Mouse (Mus musculus) olfactory bulb, adult 2 months (tissue): ENCODE results near the gene Lrrc8a.

Experiments
- CTCF ChIP-seq: fragments of 200-500 bp; IDR thresholded peaks from 2 replicates; pipeline ENCODE4 v1.5.1; 2012; ENCODE audit warnings: low read depth, mild to moderate bottlenecking, low read length, moderate library complexity; ENCODE audit not compliant: insufficient read depth
- POLR2A ChIP-seq: fragments of 200-500 bp; IDR thresholded peaks from 2 replicates; pipeline ENCODE4 v1.6.1; 2012; ENCODE audit warnings: mild to moderate bottlenecking, low read depth, low read length, moderate library complexity; ENCODE audit not compliant: insufficient read depth

- TF ChIP-seq CTCF (no peak), POLR2A (no peak)
Observed at GRCm38 (mm10) chr2:30240267-30240666, 2.8 kb downstream of the Lrrc8a start, which contains the start of gene Gm28035.
